Mouse (Mus musculus) embryonic facial prominence, embryonic 13.5 days (tissue): ENCODE data around the gene Zfand5. TPM values are rescaled to one million over a fixed set of nuclear protein-coding genes. Genes with fewer than 3 reads are reported as not detected.
"Not testable (repeated sequence)": the region's sequence is repeated elsewhere in the genome, so short reads cannot be mapped to it uniquely, and the experiment has no call there.

Experiments
- ATAC-seq: fragments of 200-750 bp; cut with Nextera tagmentation; 2 replicates; pipeline ENCODE4 v1.8.0; 2017; ENCODE audit warnings: low read depth; ENCODE audit not compliant: insufficient number of reproducible peaks, insufficient read depth, low FRiP score, low TSS enrichment
- H3K27ac ChIP-seq: fragments of 300-500 bp; sonication (generic); 2 replicates; pipeline ENCODE4 v1.5.1; 2015; ENCODE audit warnings: moderate library complexity, mild to moderate bottlenecking, inconsistent platforms
- H3K27me3 ChIP-seq: fragments of 300-500 bp; sonication (generic); 2 replicates; pipeline ENCODE4 v1.6.1; 2015; ENCODE audit warnings: mild to moderate bottlenecking, inconsistent platforms
- H3K36me3 ChIP-seq: fragments of 300-500 bp; sonication (generic); 2 replicates; pipeline ENCODE4 v1.6.1; 2015; ENCODE audit warnings: mild to moderate bottlenecking, inconsistent platforms
- H3K4me1 ChIP-seq: fragments of 300-500 bp; sonication (generic); 2 replicates; pipeline ENCODE4 v1.6.1; 2015; ENCODE audit warnings: inconsistent platforms
- H3K4me2 ChIP-seq: fragments of 300-500 bp; sonication (generic); 2 replicates; pipeline ENCODE4 v1.6.1; 2015; ENCODE audit warnings: moderate library complexity, mild to moderate bottlenecking, inconsistent platforms
- H3K4me3 ChIP-seq: fragments of 300-500 bp; sonication (generic); 2 replicates; pipeline ENCODE4 v1.5.1; 2015; ENCODE audit warnings: mild to moderate bottlenecking, inconsistent platforms
- H3K9ac ChIP-seq: fragments of 300-500 bp; sonication (generic); 2 replicates; pipeline ENCODE4 v1.6.1; 2015; ENCODE audit warnings: mild to moderate bottlenecking, inconsistent platforms
- H3K9me3 ChIP-seq: fragments of 300-500 bp; sonication (generic); 2 replicates; pipeline ENCODE4 v1.6.1; 2016; ENCODE audit warnings: inconsistent platforms
- WGBS: fragments of 180-500 bp; shearing (Covaris S2); methylation state at CpG from one replicate; pipeline ENCODE4 v1.1.7; 2015; ENCODE audit warnings: mixed read lengths; 5-methylcytosine and 5-hydroxymethylcytosine counted together
- polyA plus RNA-seq: library from polyadenylated mRNA; unstranded; fragments of >200 nt; fragmentation: Nextera tagmentation; extraction: Ambion mirVana; gene quantifications from 2 replicates; pipeline ENCODE4 v1.2.1, GENCODE M21; 2015

Gene Zfand5
- polyA plus RNA-seq, 1 experiment from 2014 or later, result 120 TPM

- Histone ChIP-seq H3K36me3 (peaks cover 21% of the 10 kb centered on the region), H3K4me3 (peak overlapping the region; percentile 94), H3K9me3 (no peaks in the 10 kb centered on the region), H3K27me3 (no peaks in the 10 kb centered on the region), H3K9ac (peak overlapping the region; percentile 74), H3K4me1 (peaks cover 12% of the 10 kb centered on the region), H3K27ac (0 out of 2 replicates have a peak overlapping the region, but pooled peaks have one; percentile 22), H3K4me2 (peak overlapping the region; percentile 72)
- 0% methylated on average over 2 of the region's 2 CpGs for WGBS
- no peak for ATAC-seq
Measured at GRCm38 (mm10) chr19:21274181-21274591, 2.1 kb downstream of the Zfand5 start.

DNA sequence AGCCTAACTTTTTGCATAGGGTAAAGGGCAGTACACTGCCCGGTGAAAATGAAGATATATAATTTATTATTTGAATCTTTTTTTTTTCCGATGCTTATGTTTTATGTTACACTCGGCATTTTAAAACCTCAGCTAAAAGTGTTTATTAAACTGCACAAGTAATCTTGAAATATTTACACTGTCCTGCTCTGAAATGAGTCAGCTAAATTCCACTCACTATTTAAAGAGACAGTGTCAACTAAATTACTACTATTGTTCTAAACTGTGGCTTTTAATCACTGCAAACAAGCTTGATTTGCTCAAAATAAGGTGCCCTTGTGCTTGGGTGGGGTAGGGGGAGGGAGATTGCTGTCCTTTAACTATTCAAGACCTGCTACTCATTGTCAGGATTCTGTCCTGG, 2.6 kb downstream of the Zfand5 start:
- Histone ChIP-seq H3K4me2 (peak overlapping the region; percentile 72), H3K27ac (no peak overlapping the region), H3K27me3 (no peaks in the 10 kb centered on the region), H3K36me3 (peaks cover 24% of the 10 kb centered on the region), H3K4me3 (peak overlapping the region; percentile 94), H3K9me3 (no peaks in the 10 kb centered on the region), H3K4me1 (peaks cover 12% of the 10 kb centered on the region), H3K9ac (peak overlapping the region; percentile 74)
- no peak for ATAC-seq
- WGBS, result 38% methylated on average over 3 of the region's 3 CpGs

GRCm38 (mm10) chr19:21276317-21276716, 4.2 kb downstream of the Zfand5 start:
- Histone ChIP-seq H3K27me3 (no peaks in the 10 kb centered on the region), H3K4me3 (no peak overlapping the region), H3K4me2 (no peak overlapping the region), H3K4me1 (peaks cover 10% of the 10 kb centered on the region), H3K27ac (no peak overlapping the region), H3K9me3 (no peaks in the 10 kb centered on the region), H3K9ac (no peak overlapping the region), H3K36me3 (peaks cover 36% of the 10 kb centered on the region)
- ATAC-seq, result no peak

GRCm38 (mm10) chr19:21286421-21287097, 14.5 kb downstream of the Zfand5 start:
- no peaks in the 10 kb centered on the region for H3K27me3 ChIP-seq
- H3K27ac ChIP-seq, result no peak overlapping the region
- 72% methylated on average over 3 of the region's 3 CpGs for WGBS
- H3K9ac ChIP-seq, result no peak overlapping the region
- H3K4me3 ChIP-seq, result no peak overlapping the region
- H3K4me2 ChIP-seq, result no peak overlapping the region
- no peak for ATAC-seq
- 0 out of 2 replicates have a peak, but pooled peaks cover 6% of the 10 kb centered on the region for H3K9me3 ChIP-seq
- H3K36me3 ChIP-seq, result peaks cover 44% of the 10 kb centered on the region
- no peaks in the 10 kb centered on the region for H3K4me1 ChIP-seq

- Histone ChIP-seq H3K4me1 (no peaks in the 10 kb centered on the region), H3K36me3 (no peaks in the 10 kb centered on the region), H3K9me3 (no peaks in the 10 kb centered on the region), H3K27me3 (no peaks in the 10 kb centered on the region), H3K27ac (no peak overlapping the region), H3K9ac (no peak overlapping the region), H3K4me3 (no peak overlapping the region), H3K4me2 (no peak overlapping the region)
- no peak for ATAC-seq
- 95% methylated on average over 4 of the region's 4 CpGs for WGBS
Measured at GRCm38 (mm10) chr19:21297411-21297810, 25.3 kb downstream of the Zfand5 start.

DNA sequence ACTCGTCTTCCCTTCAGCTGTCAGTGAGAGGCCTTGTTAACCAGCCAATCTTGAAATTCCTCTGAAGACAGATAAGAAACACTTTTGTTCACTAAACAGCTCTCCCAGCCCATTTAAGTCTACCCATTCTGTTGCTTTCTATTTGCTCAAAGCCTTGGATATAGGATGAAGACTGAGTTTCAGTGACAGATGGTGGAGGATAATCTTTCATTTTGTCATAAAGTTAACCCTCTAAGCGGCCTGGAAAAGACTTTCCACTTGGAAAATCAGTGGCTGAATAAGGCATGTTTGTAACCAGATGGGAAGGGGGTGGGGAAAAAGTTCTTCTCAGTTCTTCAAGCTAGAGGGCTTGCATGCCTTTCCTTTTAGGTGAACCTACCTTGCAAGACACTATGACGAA, 29.7 kb downstream of the Zfand5 start:
- H3K9me3 ChIP-seq, result no peaks in the 10 kb centered on the region
- no peaks in the 10 kb centered on the region for H3K27me3 ChIP-seq
- H3K4me2 ChIP-seq, result no peak overlapping the region
- no peak overlapping the region for H3K9ac ChIP-seq
- no peak overlapping the region for H3K27ac ChIP-seq
- WGBS, result 51% methylated on average over 3 of the region's 3 CpGs
- ATAC-seq, result no peak
- no peak overlapping the region for H3K4me3 ChIP-seq
- no peaks in the 10 kb centered on the region for H3K4me1 ChIP-seq
- H3K36me3 ChIP-seq, result no peaks in the 10 kb centered on the region

DNA sequence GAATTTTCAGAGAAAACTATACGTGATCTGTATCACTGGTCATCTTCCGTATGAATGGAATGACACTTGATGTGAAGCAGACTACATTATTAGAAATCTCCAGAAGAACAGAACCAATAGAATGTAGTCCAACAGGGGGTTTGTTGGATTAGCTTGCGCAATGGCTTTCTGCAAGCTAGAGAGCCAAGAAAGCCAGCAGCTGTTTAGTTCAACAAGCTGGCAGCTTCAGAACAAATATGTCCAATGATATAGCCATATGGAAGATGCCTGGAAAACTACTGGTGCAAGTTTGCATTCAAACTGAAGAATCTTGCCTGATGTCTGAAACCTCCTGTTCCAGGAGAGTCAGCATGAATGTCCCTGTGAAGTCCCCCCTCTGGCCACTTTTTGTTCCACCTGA, 35.7 kb downstream of the Zfand5 start:
- Histone ChIP-seq H3K27ac (no peak overlapping the region), H3K4me2 (no peak overlapping the region), H3K27me3 (no peaks in the 10 kb centered on the region), H3K4me1 (no peaks in the 10 kb centered on the region), H3K9ac (no peak overlapping the region), H3K4me3 (no peak overlapping the region), H3K9me3 (no peaks in the 10 kb centered on the region), H3K36me3 (no peaks in the 10 kb centered on the region)
- ATAC-seq, result no peak
- 90% methylated on average over 3 of the region's 3 CpGs for WGBS

DNA sequence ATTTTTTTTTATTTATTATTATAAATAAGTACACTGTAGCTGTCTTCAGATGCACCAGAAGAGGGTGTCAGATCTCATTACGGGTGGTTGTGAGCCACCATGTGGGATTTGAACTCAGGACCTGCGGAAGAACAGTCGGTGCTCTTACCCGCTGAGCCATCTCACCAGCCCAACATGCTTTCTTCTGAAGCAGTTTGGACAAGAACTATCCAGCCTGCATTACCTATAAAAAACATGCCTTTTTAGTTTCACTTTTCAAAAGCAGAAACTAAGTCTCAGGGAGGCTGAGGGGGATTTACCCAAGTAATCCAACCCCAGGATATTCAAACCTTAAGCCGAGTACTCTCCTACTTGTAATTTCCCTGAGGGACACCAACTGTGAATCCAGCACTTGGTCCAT, 38.3 kb downstream of the Zfand5 start:
- not testable (repeated sequence) for H3K9me3 ChIP-seq, H3K4me3 ChIP-seq, ATAC-seq, H3K27me3 ChIP-seq, H3K4me2 ChIP-seq, H3K27ac ChIP-seq, H3K9ac ChIP-seq, H3K4me1 ChIP-seq, H3K36me3 ChIP-seq
- 89% methylated on average over 5 of the region's 5 CpGs for WGBS

- no peaks in the 10 kb centered on the region for H3K4me1 ChIP-seq
- H3K27me3 ChIP-seq, result no peaks in the 10 kb centered on the region
- H3K9me3 ChIP-seq, result 0 out of 2 replicates have a peak, but pooled peaks cover 3% of the 10 kb centered on the region
- ATAC-seq, result no peak
- no peak overlapping the region for H3K9ac ChIP-seq
- no peak overlapping the region for H3K27ac ChIP-seq
- H3K36me3 ChIP-seq, result no peaks in the 10 kb centered on the region
- H3K4me3 ChIP-seq, result no peak overlapping the region
- WGBS, result 80% methylated on average over 3 of the region's 3 CpGs
- H3K4me2 ChIP-seq, result no peak overlapping the region
Measured at GRCm38 (mm10) chr19:21315701-21316100, 43.6 kb downstream of the Zfand5 start.

- 89% methylated on average over 1 of the region's 1 CpGs for WGBS
- H3K9ac ChIP-seq, result no peak overlapping the region
- H3K4me1 ChIP-seq, result no peaks in the 10 kb centered on the region
- H3K27me3 ChIP-seq, result no peaks in the 10 kb centered on the region
- 0 out of 2 replicates have a peak, but pooled peaks cover 3% of the 10 kb centered on the region for H3K9me3 ChIP-seq
- H3K36me3 ChIP-seq, result no peaks in the 10 kb centered on the region
- H3K4me2 ChIP-seq, result no peak overlapping the region
- H3K27ac ChIP-seq, result no peak overlapping the region
- ATAC-seq, result no peak
- H3K4me3 ChIP-seq, result no peak overlapping the region
Measured at GRCm38 (mm10) chr19:21319618-21320017, 47.5 kb downstream of the Zfand5 start.

DNA sequence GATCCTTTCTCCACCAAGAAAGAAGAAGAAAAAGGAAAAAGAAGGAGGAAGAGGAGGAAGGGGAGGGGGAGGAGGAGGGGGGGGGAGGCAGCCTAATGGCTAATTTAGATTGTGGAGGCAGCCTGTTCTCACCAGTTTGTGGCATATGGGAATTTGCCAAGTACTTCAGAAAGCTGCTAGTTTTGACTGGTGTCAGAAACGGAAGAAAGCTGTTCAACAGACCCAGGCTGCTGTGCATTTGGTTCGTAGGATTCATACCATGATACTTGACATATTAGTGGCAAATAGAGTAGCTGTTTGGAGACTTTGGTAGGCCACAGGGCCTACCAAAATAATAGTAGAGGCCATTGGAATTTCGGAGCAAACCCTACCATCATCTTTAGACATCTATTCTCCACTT, 53.3 kb downstream of the Zfand5 start:
- ATAC-seq, result no peak
- WGBS, result 82% methylated on average over 3 of the region's 3 CpGs

DNA sequence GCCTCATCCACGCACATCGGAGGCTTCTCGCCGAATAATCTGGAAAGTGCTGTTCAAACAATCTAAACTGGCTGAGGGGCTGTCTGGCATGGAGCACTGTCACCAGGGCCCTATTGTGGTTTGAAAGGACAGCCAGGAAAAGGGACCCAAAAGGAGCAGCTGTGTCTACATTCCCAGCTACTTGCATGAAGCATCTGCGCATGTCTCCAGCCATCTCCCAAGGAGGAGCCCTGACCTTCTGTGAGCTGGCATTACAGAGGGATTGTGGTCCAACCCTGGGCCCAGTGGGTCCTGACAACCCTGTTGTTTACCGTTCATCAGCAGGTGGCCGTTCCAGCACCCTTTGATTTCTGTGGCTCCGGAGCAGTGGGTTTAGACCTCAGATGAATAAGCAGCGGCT, 56.9 kb downstream of the Zfand5 start:
- H3K4me1 ChIP-seq, result no peaks in the 10 kb centered on the region
- WGBS, result 85% methylated on average over 9 of the region's 9 CpGs
- ATAC-seq, result no peak
- H3K4me2 ChIP-seq, result no peak overlapping the region
- H3K4me3 ChIP-seq, result no peak overlapping the region
- H3K27me3 ChIP-seq, result no peaks in the 10 kb centered on the region
- H3K27ac ChIP-seq, result no peak overlapping the region
- no peaks in the 10 kb centered on the region for H3K36me3 ChIP-seq
- no peaks in the 10 kb centered on the region for H3K9me3 ChIP-seq
- H3K9ac ChIP-seq, result no peak overlapping the region

More for the DNA sequence above, 53.3 kb downstream of the Zfand5 start:
- no peaks in the 10 kb centered on the region for H3K27me3 ChIP-seq
- H3K4me3 ChIP-seq, result no peak overlapping the region
- no peak overlapping the region for H3K9ac ChIP-seq
- no peak overlapping the region for H3K4me2 ChIP-seq
- no peak overlapping the region for H3K27ac ChIP-seq
- no peaks in the 10 kb centered on the region for H3K9me3 ChIP-seq
- no peaks in the 10 kb centered on the region for H3K36me3 ChIP-seq
- no peaks in the 10 kb centered on the region for H3K4me1 ChIP-seq
